Mouse (Mus musculus): Measurements from ENCODE around the gene Mid1. TPM values are rescaled to one million over a fixed set of nuclear protein-coding genes. Genes with fewer than 3 reads are reported as not detected.
"Not testable (repeated sequence)": the region's sequence is repeated elsewhere in the genome, so short reads cannot be mapped to it uniquely, and the experiment has no call there.

Gene Mid1
- polyA plus RNA-seq, 1 experiment from 2014 or later: 16.8 TPM

- not testable (repeated sequence) for H3K27me3 ChIP-seq (ENCODE audit: insufficient read depth, poor library complexity, severe bottlenecking); H3K27ac ChIP-seq; DNase-seq (ENCODE audit: low spot score); H3K4me1 ChIP-seq (replicated peaks); H3K4me3 ChIP-seq
- 86% methylated on average over 20 of the region's 20 CpGs for WGBS
- Histone ChIP-seq H3K9me3 (peaks cover 94% of the 10 kb centered on the region), H3K36me3 (peaks cover 95% of the 10 kb centered on the region)
Observed at GRCm38 (mm10) chrX:169979461-169980202, 294.6 kb downstream of the Mid1 start.

- H3K27me3 ChIP-seq (ENCODE audit: insufficient read depth, poor library complexity, severe bottlenecking); H3K27ac ChIP-seq; H3K4me1 ChIP-seq (replicated peaks); H3K4me3 ChIP-seq; DNase-seq (ENCODE audit: low spot score): not testable (repeated sequence)
- Histone ChIP-seq H3K36me3 (peaks cover 95% of the 10 kb centered on the region), H3K9me3 (peaks cover 94% of the 10 kb centered on the region)
- WGBS: 89% methylated on average over 6 of the region's 6 CpGs
Observed at GRCm38 (mm10) chrX:169980203-169980556, 295.2 kb downstream of the Mid1 start.

- Histone ChIP-seq H3K9me3 (peaks cover 92% of the 10 kb centered on the region), H3K36me3 (peaks cover 95% of the 10 kb centered on the region), H3K4me3 (no peak overlapping the region), H3K27me3 (ENCODE audit: insufficient read depth, poor library complexity, severe bottlenecking) (no peaks in the 10 kb centered on the region), H3K4me1 (replicated peaks) (no peaks in the 10 kb centered on the region), H3K27ac (no peak overlapping the region)
- DNase-seq (ENCODE audit: low spot score): no peak
- WGBS: 86% methylated on average over 12 of the region's 12 CpGs
Observed at GRCm38 (mm10) chrX:169980809-169981289, 295.9 kb downstream of the Mid1 start.

DNA sequence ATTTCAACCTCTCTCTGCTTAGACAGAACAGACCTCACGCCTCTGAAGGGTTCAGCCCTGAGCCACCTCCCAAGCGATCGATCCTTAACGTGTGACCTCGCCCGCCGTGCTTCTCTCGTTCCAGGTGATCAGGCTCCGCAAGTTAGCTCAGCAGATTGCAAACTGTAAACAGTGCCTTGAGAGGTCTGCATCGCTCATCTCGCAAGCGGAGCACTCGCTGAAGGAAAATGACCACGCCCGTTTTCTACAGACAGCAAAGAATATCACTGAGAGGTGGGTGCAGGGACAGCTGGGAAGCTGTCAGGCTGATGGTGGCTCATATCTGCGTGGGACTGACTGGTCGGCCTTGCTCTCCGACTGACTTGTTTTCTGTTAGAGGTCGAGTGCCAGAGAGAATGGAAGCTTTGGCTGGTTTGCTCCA, 296.8 kb downstream of the Mid1 start:
- not testable (repeated sequence) for H3K27me3 ChIP-seq (ENCODE audit: insufficient read depth, poor library complexity, severe bottlenecking); H3K27ac ChIP-seq; H3K4me3 ChIP-seq; H3K4me1 ChIP-seq (replicated peaks); DNase-seq (ENCODE audit: low spot score)
- peaks cover 96% of the 10 kb centered on the region for H3K36me3 ChIP-seq
- WGBS: 91% methylated on average over 19 of the region's 19 CpGs
- H3K9me3 ChIP-seq: peaks cover 93% of the 10 kb centered on the region

- H3K4me1 ChIP-seq (replicated peaks); H3K4me3 ChIP-seq; H3K27ac ChIP-seq; DNase-seq (ENCODE audit: low spot score); H3K27me3 ChIP-seq (ENCODE audit: insufficient read depth, poor library complexity, severe bottlenecking): not testable (repeated sequence)
- WGBS: 93% methylated on average over 23 of the region's 23 CpGs
- H3K36me3 ChIP-seq: peaks cover 93% of the 10 kb centered on the region
- H3K9me3 ChIP-seq: peaks cover 93% of the 10 kb centered on the region
Observed at GRCm38 (mm10) chrX:169982606-169983400, 297.8 kb downstream of the Mid1 start.

DNA sequence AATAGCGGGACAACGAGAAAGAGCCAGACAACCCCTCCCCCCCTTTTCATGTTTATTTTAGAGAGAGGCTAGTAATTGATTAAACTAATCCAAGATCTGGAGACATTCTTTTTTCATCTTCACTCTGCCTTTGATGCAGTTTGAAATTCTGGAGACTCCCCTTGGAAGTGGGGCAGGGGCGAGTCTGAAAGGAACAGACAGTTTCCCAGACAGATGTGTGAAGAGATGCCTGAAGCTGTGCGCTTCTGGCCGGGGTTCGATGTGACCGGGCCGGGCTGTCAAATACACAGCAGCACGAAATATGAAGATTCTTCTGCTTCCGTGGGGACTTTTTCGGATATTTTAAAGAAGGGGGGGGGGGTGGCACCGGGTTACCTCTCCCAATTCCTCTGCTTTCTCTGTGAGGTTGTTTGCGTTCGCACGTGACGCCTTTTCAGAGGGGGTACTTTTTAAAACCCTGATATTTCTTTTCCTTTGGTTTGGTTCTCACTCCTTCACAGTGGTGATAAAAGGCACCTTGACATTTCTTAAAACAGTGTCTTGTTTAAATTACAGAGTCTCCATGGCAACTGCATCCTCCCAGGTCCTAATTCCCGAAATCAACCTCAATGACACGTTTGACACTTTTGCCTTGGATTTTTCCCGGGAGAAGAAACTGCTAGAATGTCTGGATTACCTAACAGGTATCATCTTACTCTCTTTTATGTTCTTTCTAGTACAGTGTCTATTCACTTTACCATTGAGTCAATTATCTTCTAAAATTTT, 298.6 kb downstream of the Mid1 start:
- not testable (repeated sequence) for H3K4me1 ChIP-seq (replicated peaks); H3K27me3 ChIP-seq (ENCODE audit: insufficient read depth, poor library complexity, severe bottlenecking); DNase-seq (ENCODE audit: low spot score); H3K27ac ChIP-seq; H3K4me3 ChIP-seq
- 92% methylated on average over 19 of the region's 19 CpGs for WGBS
- H3K36me3 ChIP-seq: peaks cover 90% of the 10 kb centered on the region
- H3K9me3 ChIP-seq: peaks cover 91% of the 10 kb centered on the region

GRCm38 (mm10) chrX:169984331-169984730, 299.3 kb downstream of the Mid1 start:
- not testable (repeated sequence) for H3K27ac ChIP-seq; H3K4me3 ChIP-seq; H3K4me1 ChIP-seq (replicated peaks); DNase-seq (ENCODE audit: low spot score); H3K27me3 ChIP-seq (ENCODE audit: insufficient read depth, poor library complexity, severe bottlenecking)
- H3K36me3 ChIP-seq: peaks cover 91% of the 10 kb centered on the region
- 92% methylated on average over 7 of the region's 7 CpGs for WGBS
- H3K9me3 ChIP-seq: peaks cover 91% of the 10 kb centered on the region

- Histone ChIP-seq H3K9me3 (peaks cover 90% of the 10 kb centered on the region), H3K36me3 (peaks cover 91% of the 10 kb centered on the region)
- not testable (repeated sequence) for DNase-seq (ENCODE audit: low spot score); H3K27ac ChIP-seq; H3K27me3 ChIP-seq (ENCODE audit: insufficient read depth, poor library complexity, severe bottlenecking); H3K4me3 ChIP-seq; H3K4me1 ChIP-seq (replicated peaks)
- 92% methylated on average over 21 of the region's 21 CpGs for WGBS
Observed at GRCm38 (mm10) chrX:169984853-169985252, 299.9 kb downstream of the Mid1 start.

GRCm38 (mm10) chrX:169985796-169986195, 300.8 kb downstream of the Mid1 start:
- WGBS: 85% methylated on average over 18 of the region's 18 CpGs
- H3K9me3 ChIP-seq: peaks cover 88% of the 10 kb centered on the region
- not testable (repeated sequence) for H3K4me1 ChIP-seq (replicated peaks); H3K4me3 ChIP-seq; DNase-seq (ENCODE audit: low spot score); H3K27me3 ChIP-seq (ENCODE audit: insufficient read depth, poor library complexity, severe bottlenecking); H3K27ac ChIP-seq
- H3K36me3 ChIP-seq: peaks cover 90% of the 10 kb centered on the region

- not testable (repeated sequence) for H3K27me3 ChIP-seq (ENCODE audit: insufficient read depth, poor library complexity, severe bottlenecking); H3K4me1 ChIP-seq (replicated peaks)
- Histone ChIP-seq H3K27ac (peak overlapping the region; percentile 50), H3K36me3 (peaks cover 80% of the 10 kb centered on the region), H3K4me3 (peak overlapping the region; percentile 31), H3K9me3 (peaks cover 78% of the 10 kb centered on the region)
- 57% methylated on average over 51 of the region's 51 CpGs for WGBS
- peak; percentile 70 for DNase-seq (ENCODE audit: low spot score)
Observed at GRCm38 (mm10) chrX:169986519-169987367, 301.7 kb downstream of the Mid1 start.

GRCm38 (mm10) chrX:169987368-169987837, 302.4 kb downstream of the Mid1 start:
- not testable (repeated sequence) for H3K4me3 ChIP-seq; H3K27me3 ChIP-seq (ENCODE audit: insufficient read depth, poor library complexity, severe bottlenecking); DNase-seq (ENCODE audit: low spot score); H3K4me1 ChIP-seq (replicated peaks); H3K27ac ChIP-seq
- Histone ChIP-seq H3K9me3 (peaks cover 72% of the 10 kb centered on the region), H3K36me3 (peaks cover 74% of the 10 kb centered on the region)
- WGBS: 87% methylated on average over 28 of the region's 28 CpGs
